Mouse (Mus musculus) heart, postnatal 0 days (tissue): ENCODE measurements around the gene 1700025F22Rik. TPM values are rescaled to one million over a fixed set of nuclear protein-coding genes. Genes with fewer than 3 reads are reported as not detected.
"Not testable (repeated sequence)": the region's sequence is repeated elsewhere in the genome, so short reads cannot be mapped to it uniquely, and the experiment has no call there.

Experiments used
- ATAC-seq: fragments of 200-750 bp; cut with Nextera tagmentation; 2 replicates; pipeline ENCODE4 v1.8.0; 2017; ENCODE audit warnings: low read depth, moderate number of reproducible peaks, moderate library complexity; ENCODE audit not compliant: insufficient read depth
- DNase-seq: peaks from one replicate; pipeline ENCODE4 v3.0.0-alpha.2; 2016; ENCODE audit warnings: low spot score
- H3K27ac ChIP-seq: fragments of 300-500 bp; sonication (generic); 2 replicates; pipeline ENCODE4 v1.5.1; 2014; ENCODE audit warnings: low read depth, mild to moderate bottlenecking
- H3K27me3 ChIP-seq: fragments of 300-500 bp; sonication (generic); 2 replicates; pipeline ENCODE4 v1.6.1; 2014; ENCODE audit warnings: low read length, mixed read lengths; ENCODE audit not compliant: control insufficient read depth, insufficient read depth
- H3K36me3 ChIP-seq: fragments of 300-500 bp; sonication (generic); replicated peaks from 2 replicates; pipeline ENCODE4 v1.6.1; 2014; ENCODE audit warnings: low read length, mixed read lengths; ENCODE audit not compliant: control insufficient read depth, insufficient read depth
- H3K4me1 ChIP-seq: fragments of 300-500 bp; sonication (generic); 2 replicates; pipeline ENCODE4 v1.6.1; 2014; ENCODE audit warnings: antibody characterized with exemption; ENCODE audit not compliant: control insufficient read depth, insufficient read depth
- H3K4me2 ChIP-seq: fragments of 300-500 bp; sonication (generic); 2 replicates; pipeline ENCODE4 v1.6.1; 2014; ENCODE audit warnings: low read depth, mild to moderate bottlenecking, low read length, moderate library complexity
- H3K4me3 ChIP-seq: fragments of 300-500 bp; sonication (generic); 2 replicates; pipeline ENCODE4 v1.5.1; 2014; ENCODE audit warnings: low read depth, low read length
- H3K9ac ChIP-seq: fragments of 300-500 bp; sonication (generic); replicated peaks from 2 replicates; pipeline ENCODE4 v1.6.1; 2014; ENCODE audit warnings: low read depth, low read length, mixed read lengths
- H3K9me3 ChIP-seq: fragments of 300-500 bp; sonication (generic); replicated peaks from 2 replicates; pipeline ENCODE4 v1.6.1; 2016; ENCODE audit warnings: low read length; ENCODE audit not compliant: control insufficient read depth
- CTCF ChIP-seq: IDR thresholded peaks from 2 replicates; pipeline ENCODE4 v1.5.1; 2016; ENCODE audit warnings: antibody characterized with exemption, control low read depth, low read depth
- EP300 ChIP-seq: IDR thresholded peaks from 2 replicates; pipeline ENCODE4 v1.6.1; 2016; ENCODE audit warnings: antibody characterized with exemption, low read depth
- WGBS: fragments of 180-500 bp; shearing (Covaris S2); extraction: QIAGEN DNeasy Blood & Tissue Kit; methylation state at CpG from one replicate; pipeline ENCODE4 v1.1.7; 2014; 5-methylcytosine and 5-hydroxymethylcytosine counted together
- polyA plus RNA-seq: library from polyadenylated mRNA; unstranded; fragments of >200 nt; fragmentation: Nextera tagmentation; extraction: Ambion mirVana; gene quantifications from 2 replicates; pipeline ENCODE4 v1.2.1, GENCODE M21; 2015
- total RNA-seq: library from RNA; depleted of rRNA; stranded (reverse); fragments of >200 nt; gene quantifications from 2 replicates; pipeline ENCODE4 v1.2.3, GENCODE M21; 2014; ENCODE audit warnings: low replicate concordance

The 1700025F22Rik gene
- total and polyA plus RNA-seq, 2 experiments from 2014 or later: not detected

DNA sequence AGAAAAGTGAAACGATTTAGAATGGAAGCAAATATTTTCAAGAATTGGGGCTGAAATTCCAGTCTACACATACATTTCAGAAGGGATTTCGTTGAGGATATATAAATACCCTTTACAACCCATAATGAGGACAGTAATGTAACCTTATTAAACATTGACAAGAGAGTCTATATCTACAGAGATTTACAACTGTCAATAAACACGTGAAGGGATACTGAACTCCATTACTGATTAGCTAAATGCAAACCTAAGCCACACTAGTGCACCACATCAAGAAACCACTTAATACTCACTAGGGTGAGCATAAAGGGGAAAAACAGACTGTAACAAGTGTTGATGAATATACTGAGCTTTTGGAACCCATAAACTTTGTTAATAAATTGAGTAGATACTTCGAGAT is 29.8 kb downstream of the 1700025F22Rik start:
- no peak overlapping the region for H3K27ac ChIP-seq
- 59% methylated on average over 4 of the region's 4 CpGs for WGBS
- H3K9ac ChIP-seq: no peak overlapping the region
- no peaks in the 10 kb centered on the region for H3K9me3 ChIP-seq
- H3K4me2 ChIP-seq: no peak overlapping the region
- no peak overlapping the region for H3K4me3 ChIP-seq
- DNase-seq: no peak
- H3K36me3 ChIP-seq: no peaks in the 10 kb centered on the region
- H3K4me1 ChIP-seq: no peaks in the 10 kb centered on the region
- TF ChIP-seq EP300 (no peak), CTCF (no peak)
- ATAC-seq: no peak
- H3K27me3 ChIP-seq: no peaks in the 10 kb centered on the region

DNA sequence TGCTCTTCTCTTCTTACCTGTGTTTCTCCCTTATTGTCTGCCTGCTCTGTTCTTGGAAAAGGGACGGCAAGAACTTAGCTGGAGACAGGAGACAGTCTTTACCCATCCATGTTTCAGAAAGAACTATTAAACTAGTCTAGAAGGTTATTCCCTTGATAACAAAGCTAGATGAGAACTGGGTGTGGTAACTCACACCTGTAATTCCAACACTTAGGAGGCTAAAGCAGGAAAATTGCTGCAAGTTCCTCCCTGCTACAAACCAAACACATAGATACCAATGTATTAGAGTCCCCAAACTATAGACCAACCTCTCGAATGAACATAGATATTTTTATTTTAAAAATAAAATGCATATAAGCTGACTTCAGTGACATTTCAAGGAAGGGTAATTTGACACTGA is 30.3 kb downstream of the 1700025F22Rik start:
- DNase-seq (no peak), ATAC-seq (no peak)
- H3K4me1 ChIP-seq: no peaks in the 10 kb centered on the region
- H3K27ac ChIP-seq: no peak overlapping the region
- 67% methylated on average over 2 of the region's 2 CpGs for WGBS
- no peak overlapping the region for H3K4me3 ChIP-seq
- H3K9ac ChIP-seq: no peak overlapping the region
- TF ChIP-seq EP300 (no peak), CTCF (no peak)
- no peaks in the 10 kb centered on the region for H3K36me3 ChIP-seq
- no peak overlapping the region for H3K4me2 ChIP-seq
- no peaks in the 10 kb centered on the region for H3K27me3 ChIP-seq
- no peaks in the 10 kb centered on the region for H3K9me3 ChIP-seq

DNA sequence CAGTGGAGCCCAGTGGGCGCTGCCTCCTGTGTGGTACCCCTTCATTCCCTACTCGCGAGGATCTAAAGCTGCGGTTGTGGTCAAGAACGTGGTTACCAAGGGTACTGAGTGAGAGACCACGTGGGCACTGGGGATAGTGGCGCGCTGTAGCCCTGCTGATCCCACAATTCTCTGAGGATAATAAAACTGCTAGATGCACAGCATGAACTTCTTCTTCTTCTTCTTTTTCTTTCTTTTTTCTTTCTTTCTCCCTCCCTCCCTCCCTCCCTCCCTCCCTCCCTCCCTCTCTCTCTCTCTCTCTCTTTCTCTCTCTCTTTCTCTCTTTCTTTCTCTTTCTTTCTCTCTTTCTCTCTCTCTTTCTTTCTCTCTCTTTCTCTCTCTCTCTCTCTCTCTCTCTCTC is 34.3 kb downstream of the 1700025F22Rik start, which contains the start of gene 1700017D01Rik:
Gene 1700017D01Rik, minus strand, starts transcription at position 101 of the 400 bp plus-strand sequence.
- not testable (repeated sequence) for DNase-seq, H3K9me3 ChIP-seq, H3K9ac ChIP-seq, H3K27me3 ChIP-seq, H3K4me1 ChIP-seq, ATAC-seq, H3K4me3 ChIP-seq, H3K4me2 ChIP-seq, H3K27ac ChIP-seq, H3K36me3 ChIP-seq
- WGBS: 77% methylated on average over 8 of the region's 8 CpGs

DNA sequence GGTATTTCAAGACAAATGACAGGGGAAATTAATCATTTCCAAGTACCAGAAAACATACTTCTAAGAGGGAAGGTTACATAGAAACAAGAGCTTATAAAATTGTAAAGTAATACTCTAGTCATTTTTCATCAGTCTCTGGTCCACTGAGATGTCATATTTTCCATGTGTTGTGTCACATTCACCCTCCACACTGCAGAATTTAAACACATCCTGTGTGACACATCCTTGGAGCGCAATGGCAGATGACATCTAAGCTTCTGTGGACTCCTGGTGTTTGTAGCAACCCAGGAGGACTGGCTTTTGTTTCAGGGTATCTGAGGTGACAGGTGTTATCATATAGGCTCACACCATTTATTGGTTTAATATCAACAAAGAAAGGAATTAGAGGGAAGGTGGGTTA is 35.4 kb downstream of the 1700025F22Rik start:
- Histone ChIP-seq H3K4me3 (no peak overlapping the region), H3K4me1 (no peaks in the 10 kb centered on the region), H3K27ac (no peak overlapping the region), H3K27me3 (no peaks in the 10 kb centered on the region), H3K4me2 (no peak overlapping the region), H3K36me3 (no peaks in the 10 kb centered on the region), H3K9ac (no peak overlapping the region), H3K9me3 (no peaks in the 10 kb centered on the region; the same call in 1 of the 2 replicates)
- 91% methylated on average over 1 of the region's 1 CpGs for WGBS
- ATAC-seq: no peak
- TF ChIP-seq EP300 (no peak), CTCF (no peak)
- no peak for DNase-seq

DNA sequence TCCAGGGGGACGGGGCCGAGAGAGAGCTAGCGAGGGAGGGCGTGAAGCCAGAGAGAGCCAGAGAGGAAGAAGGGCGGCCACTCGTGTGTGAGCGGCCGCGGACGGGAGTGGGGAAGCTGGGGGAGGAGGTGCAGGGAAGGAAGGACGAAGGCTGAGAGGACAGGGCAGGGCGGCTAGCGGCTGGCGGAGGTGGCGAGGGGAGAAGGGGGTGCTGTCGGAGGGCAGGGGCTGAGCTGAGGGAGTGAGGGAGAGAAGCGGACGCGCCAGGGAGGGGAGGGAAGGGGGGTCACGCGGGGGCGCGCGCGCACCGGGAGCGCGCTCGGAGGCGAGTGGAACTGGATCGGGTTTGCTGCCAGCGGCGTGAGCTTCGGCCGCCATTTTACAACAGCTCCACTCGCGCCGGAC is 44.1 kb downstream of the 1700025F22Rik start:
- H3K4me1 ChIP-seq, H3K36me3 ChIP-seq, H3K9me3 ChIP-seq, H3K27ac ChIP-seq, H3K27me3 ChIP-seq: not testable (repeated sequence)
- Histone ChIP-seq H3K9ac (peak overlapping the region; percentile 42; the same call in 1 of the 2 replicates), H3K4me2 (peak overlapping the region; percentile 58), H3K4me3 (peak overlapping the region; percentile 49)
- WGBS: 0% methylated on average over 11 of the region's 38 CpGs
- ATAC-seq (peak; percentile 98), DNase-seq (peak; percentile 27)

DNA sequence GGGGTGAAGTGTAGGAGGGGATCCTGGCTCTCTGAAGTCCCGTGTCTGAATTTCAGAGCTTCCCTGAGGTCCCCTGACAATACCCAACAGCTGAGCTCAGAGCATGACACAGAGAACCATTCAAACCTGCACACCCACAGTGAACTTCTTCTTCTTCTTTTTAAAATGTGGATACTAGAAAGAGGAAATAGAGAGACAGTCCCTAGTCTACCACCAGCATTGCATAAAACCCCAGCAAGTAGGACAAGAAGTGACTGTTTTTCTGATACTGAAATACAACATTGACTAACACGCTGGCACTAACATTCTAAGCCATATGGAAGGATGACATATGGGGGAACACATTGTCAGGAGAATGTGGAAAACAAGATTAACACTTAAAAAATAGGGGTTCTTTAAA is 45.8 kb downstream of the 1700025F22Rik start:
- DNase-seq: no peak
- no peak for ATAC-seq
- Histone ChIP-seq H3K4me2 (no peak overlapping the region), H3K27me3 (no peaks in the 10 kb centered on the region), H3K9ac (no peak overlapping the region), H3K4me1 (no peaks in the 10 kb centered on the region), H3K4me3 (no peak overlapping the region), H3K36me3 (no peaks in the 10 kb centered on the region), H3K27ac (no peak overlapping the region), H3K9me3 (no peaks in the 10 kb centered on the region)
- WGBS: 86% methylated on average over 2 of the region's 2 CpGs
- TF ChIP-seq CTCF (no peak), EP300 (no peak)
